Mouse (Mus musculus) CD8-positive naive resting alpha-beta T cell, adult 2 months (primary cell): ENCODE measurements around the gene Gpr45.

Experiments
- DNase-seq, 2 experiments: peaks; one replicate each; pipeline ENCODE4 v3.0.0; 2022; ENCODE audit warnings: low read depth in 2 of 2, low spot score in 2 of 2

Gene Gpr45

DNA sequence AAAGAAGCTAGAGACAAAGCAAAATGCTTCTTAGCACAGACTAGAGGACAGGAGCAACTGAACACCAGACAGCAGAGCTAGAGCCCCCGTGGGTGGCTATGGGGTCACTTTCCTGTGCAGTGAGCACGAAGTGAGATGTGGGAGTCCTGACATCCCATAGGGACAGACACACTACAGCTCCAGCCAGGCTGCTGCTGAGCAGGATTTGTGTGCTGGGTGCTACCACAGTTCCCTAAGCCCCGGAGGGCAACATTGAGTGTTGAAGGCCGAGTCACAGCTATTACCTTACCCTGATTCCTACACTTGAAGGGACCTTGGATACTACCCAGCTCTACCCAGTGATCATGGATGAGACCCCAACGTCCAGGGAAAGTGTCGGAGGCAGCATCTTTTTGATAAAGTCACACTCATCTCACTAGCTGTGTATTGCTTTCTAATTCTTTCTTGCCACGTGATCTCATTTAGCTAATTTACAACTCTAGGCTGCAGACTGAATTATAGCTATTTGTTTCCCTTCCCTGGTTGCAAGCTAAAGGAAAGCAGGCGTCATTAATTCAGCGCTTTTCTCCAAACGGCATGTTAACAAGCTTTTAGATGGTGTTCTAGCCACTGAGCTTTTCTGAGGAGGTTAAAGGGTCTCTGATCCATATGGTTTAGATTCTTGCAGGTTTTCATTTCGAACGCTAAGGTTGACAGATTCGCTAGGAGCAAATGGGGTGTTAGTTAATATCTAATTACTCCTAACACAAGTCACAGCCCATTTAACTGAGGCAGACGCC lies 92.7 kb downstream of the Gpr45 start:
- DNase-seq = no peak

DNA sequence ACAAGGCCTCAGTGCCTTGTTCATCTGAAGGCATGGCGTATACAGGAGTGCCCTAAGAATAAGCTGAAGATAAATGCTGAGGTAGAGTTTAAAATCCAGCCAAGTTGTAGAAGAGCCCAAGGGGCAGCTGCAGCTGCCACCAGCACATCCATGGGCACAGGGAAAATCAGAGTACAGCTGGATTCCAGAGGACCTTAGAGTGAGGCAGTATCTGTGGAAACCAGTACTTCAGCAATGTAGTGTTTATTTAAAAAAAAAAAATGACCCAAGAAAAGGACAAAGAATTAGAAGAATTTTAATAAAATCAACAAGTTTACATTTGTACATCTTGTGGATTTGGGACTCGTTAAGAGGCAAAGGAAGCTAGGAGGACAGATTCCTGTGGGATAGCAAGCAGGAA lies 94.3 kb downstream of the Gpr45 start:
- no peak for DNase-seq

- no peak for DNase-seq
These were observed 95.1 kb downstream of the Gpr45 start for GRCm38 (mm10) chr1:43047811-43048210.

DNA sequence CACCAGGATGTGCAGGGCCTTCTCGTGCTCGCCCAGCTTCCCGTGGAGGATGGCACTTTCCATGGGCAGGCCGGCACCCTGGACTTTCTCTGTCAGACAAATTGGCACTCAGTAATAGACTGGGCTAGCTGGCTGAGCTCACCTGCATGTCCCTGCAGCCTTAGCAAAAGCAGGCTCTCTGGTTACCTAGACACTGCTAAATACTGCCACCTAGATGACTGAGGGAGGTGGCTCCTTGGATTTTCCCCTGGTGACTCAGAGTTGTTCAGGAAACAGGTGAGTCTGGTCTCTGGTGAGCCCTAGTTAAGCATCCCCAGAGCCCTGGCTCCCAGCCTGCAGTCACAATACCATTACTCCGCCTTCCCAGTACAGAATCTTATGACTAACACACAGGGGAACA lies 99.2 kb downstream of the Gpr45 start:
- no peak for DNase-seq

GRCm38 (mm10) chr1:43065615-43066310 lies 113.1 kb downstream of the Gpr45 start:
- no peak for DNase-seq

DNA sequence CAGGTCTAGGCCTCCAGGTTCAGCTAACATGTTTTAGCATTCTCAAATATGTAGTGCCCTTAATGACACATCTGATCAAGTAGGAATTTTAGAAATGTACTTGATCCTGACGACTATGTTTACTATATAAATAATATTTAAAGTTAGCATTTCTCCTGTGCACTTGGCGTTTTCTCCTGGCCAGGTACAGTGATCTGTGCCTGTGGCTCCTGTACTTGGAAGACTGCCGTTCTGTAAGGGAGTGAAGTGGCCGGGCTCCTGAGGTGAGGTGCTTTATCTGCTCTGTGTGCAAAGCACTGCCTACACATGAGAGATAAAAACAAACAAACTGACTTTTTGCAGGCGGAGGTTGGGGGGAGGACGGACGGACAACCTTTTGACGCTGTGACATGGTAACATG lies 113.9 kb downstream of the Gpr45 start:
- DNase-seq = no peak

GRCm38 (mm10) chr1:43067551-43067950 lies 114.9 kb downstream of the Gpr45 start:
- no peak for DNase-seq

- DNase-seq = no peak
These were observed 118.1 kb downstream of the Gpr45 start for GRCm38 (mm10) chr1:43070726-43071125.

- no peak for DNase-seq
These were observed 119.4 kb downstream of the Gpr45 start for GRCm38 (mm10) chr1:43072028-43072427.

- DNase-seq = no peak
These were observed 119.9 kb downstream of the Gpr45 start for GRCm38 (mm10) chr1:43072561-43072960.

DNA sequence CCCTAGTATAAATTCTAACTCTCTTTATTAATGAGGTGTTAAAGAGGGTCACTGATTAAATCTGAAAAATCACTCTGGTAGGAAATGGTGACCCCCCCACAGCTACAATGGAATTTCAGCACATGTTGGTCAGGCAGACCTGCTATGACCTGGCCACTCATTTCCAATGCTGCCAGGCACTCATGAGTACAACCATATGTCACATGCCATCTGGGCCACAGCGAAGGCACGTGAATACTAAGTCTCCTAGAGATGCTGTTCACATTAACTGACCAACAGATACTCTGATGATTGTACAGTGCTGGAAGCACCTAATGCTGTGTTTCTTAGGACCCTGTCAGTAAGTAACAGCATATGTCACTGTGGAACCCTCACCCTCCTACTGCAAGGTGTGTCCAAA lies 122.1 kb downstream of the Gpr45 start:
- no peak for DNase-seq

GRCm38 (mm10) chr1:43078124-43078523 lies 125.5 kb downstream of the Gpr45 start:
- DNase-seq = no peak

GRCm38 (mm10) chr1:43082946-43083345 lies 130.3 kb downstream of the Gpr45 start:
- no peak for DNase-seq
